Mouse (Mus musculus) E14TG2a.4 (cell line): Measurements from ENCODE around the gene Srm.

Experiments
- H3K27me3 ChIP-seq: 2 replicates; pipeline ENCODE4 v1.6.1; 2014; ENCODE audit warnings: low read length, control low read depth; ENCODE audit not compliant: insufficient read depth
- H3K36me3 ChIP-seq: 2 replicates; pipeline ENCODE4 v1.6.1; 2014; ENCODE audit warnings: low read length, control low read depth; ENCODE audit not compliant: insufficient read depth
- H3K4me1 ChIP-seq: replicated peaks from 2 replicates; pipeline ENCODE4 v1.6.1; 2014; ENCODE audit warnings: low read depth, low read length, control low read depth
- H3K4me3 ChIP-seq: replicated peaks from 2 replicates; pipeline ENCODE4 v1.5.1; 2014; ENCODE audit warnings: mild to moderate bottlenecking, low read length
- H3K9me3 ChIP-seq: 2 replicates; pipeline ENCODE4 v1.6.1; 2014; ENCODE audit warnings: low read length, control low read depth
- CTCF ChIP-seq: conservative IDR thresholded peaks from 2 replicates; pipeline ENCODE4 v1.5.1; 2014; ENCODE audit warnings: low read length
- NANOG ChIP-seq: IDR thresholded peaks from 2 replicates; pipeline ENCODE4 v1.6.1; 2014; ENCODE audit warnings: borderline replicate concordance, low read length, mixed read lengths
- POU5F1 ChIP-seq: IDR thresholded peaks from 2 replicates; pipeline ENCODE4 v1.6.1; 2014; ENCODE audit warnings: low read length, borderline replicate concordance

Srm gene

DNA sequence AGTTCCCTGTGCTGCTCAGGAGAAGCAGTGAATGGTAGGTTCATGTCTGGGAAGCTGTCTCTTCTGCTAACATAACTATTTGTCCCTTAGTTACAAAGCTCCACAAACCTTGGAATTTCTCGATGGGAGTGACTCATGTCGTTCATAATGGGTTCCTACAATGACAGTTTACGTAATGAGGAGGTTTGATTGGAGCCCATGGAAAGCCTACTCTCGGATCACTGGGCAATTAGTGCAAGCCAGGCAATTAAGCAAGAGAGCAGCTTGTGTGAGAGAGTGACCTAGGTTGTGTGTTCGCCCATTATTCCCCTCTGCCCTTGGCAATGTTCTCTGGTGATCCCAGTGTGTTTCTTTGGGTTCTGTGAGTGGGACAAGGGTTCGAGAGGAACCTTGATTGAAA is 4.6 kb downstream of the Srm start:
- H3K36me3 ChIP-seq: peaks cover 88% of the 10 kb centered on the region
- TF ChIP-seq NANOG (no peak), POU5F1 (no peak), CTCF (no peak)

DNA sequence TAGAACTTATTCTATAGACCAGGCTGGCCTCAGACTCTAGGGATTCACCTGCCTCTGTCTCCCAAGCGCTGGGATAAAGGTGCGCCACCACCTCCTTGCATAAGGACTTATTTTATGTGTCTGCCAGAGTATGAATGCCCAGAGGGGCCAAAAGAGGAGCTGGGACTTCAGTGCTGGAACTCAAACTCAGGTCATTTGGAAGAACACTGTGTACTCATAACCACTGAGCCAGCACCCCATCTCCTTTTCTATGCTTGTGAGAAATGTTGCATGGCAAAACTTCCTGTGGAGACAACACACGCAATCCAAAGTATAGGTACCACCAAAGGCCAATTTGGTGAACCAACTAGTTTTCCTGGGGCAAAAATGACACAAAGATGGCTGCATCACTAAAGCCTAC is 5.4 kb downstream of the Srm start:
- H3K4me3 ChIP-seq: no peak overlapping the region
- TF ChIP-seq CTCF: no peak
- TF ChIP-seq POU5F1: no peak
- no peaks in the 10 kb centered on the region for H3K27me3 ChIP-seq
- peaks cover 91% of the 10 kb centered on the region for H3K36me3 ChIP-seq
- peaks cover 69% of the 10 kb centered on the region for H3K4me1 ChIP-seq
- 0 out of 2 replicates have a peak, but pooled peaks cover 2% of the 10 kb centered on the region for H3K9me3 ChIP-seq

More for the DNA sequence above, 4.6 kb downstream of the Srm start:
- Histone ChIP-seq H3K4me3 (no peak overlapping the region), H3K9me3 (0 out of 2 replicates have a peak, but pooled peaks cover 2% of the 10 kb centered on the region), H3K4me1 (peaks cover 61% of the 10 kb centered on the region), H3K27me3 (no peaks in the 10 kb centered on the region)

DNA sequence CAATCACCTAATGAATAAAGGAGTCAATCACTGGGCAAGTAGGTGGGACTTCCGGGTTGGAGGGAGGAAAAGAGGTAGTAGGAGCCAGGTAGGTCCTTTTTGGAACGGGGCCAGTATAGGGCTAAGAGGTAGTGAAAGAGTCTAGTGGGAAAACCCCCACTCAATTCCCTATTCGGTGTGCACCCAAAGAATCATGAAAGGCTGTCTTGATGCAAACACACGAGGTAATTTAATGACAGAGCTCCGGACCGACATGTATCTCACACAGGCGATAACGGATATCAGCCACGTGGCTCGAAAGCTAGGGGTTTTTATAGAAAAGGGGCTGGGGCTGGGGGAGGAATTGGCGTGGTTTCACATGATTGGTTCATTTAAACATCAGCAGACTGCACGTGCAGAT is 7.5 kb downstream of the Srm start:
- H3K4me3 ChIP-seq: no peak overlapping the region
- TF ChIP-seq CTCF (no peak), POU5F1 (no peak), NANOG (no peak)
- peaks cover 74% of the 10 kb centered on the region for H3K4me1 ChIP-seq

DNA sequence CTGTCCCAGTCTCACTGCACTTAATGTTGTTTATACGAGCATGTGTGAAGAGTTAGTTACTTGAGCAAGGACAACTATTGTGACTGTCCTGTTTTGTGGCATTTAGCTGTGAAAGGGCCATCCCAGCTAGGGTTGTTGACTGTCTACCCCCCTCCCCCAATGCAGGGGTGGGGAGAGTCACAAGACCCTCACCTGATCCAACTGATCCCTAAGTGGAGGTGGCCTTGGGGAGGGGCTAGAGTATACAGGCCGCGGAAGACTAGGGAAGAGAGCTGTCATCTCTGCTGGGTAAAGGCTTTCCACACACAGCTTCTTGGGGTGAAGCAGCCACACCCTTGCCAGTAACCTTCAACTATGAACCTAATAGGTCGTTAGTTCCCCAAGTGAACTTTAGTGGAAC is 9.0 kb downstream of the Srm start:
- Histone ChIP-seq H3K27me3 (no peaks in the 10 kb centered on the region), H3K4me1 (peaks cover 73% of the 10 kb centered on the region), H3K4me3 (peak overlapping the region; percentile 41), H3K9me3 (0 out of 2 replicates have a peak, but pooled peaks cover 2% of the 10 kb centered on the region), H3K36me3 (peaks cover 81% of the 10 kb centered on the region)
- no peak for TF ChIP-seq POU5F1

More for the DNA sequence above, 7.5 kb downstream of the Srm start:
- Histone ChIP-seq H3K36me3 (peaks cover 90% of the 10 kb centered on the region), H3K9me3 (0 out of 2 replicates have a peak, but pooled peaks cover 2% of the 10 kb centered on the region), H3K27me3 (no peaks in the 10 kb centered on the region)

DNA sequence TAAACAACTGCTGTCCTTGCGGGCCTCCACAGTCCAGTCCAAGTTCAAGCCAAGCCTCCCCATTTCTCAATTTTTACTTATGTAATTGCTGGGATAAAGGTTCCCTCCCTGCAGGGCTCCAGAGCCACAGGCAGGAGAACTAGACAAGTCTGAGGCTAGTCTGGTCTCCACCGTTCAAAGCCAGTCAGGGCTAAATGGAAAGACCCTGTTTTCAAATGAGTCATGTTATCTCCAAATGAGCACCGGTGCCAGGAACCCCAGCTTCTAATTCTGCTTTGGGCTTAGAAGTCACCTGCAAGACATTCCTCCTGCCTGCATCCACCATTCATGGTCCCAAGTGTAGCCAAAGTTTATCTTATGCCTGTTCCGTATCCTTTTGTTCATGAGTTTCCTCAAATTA is 10.6 kb downstream of the Srm start:
- TF ChIP-seq POU5F1 (no peak), NANOG (no peak)
- Histone ChIP-seq H3K9me3 (0 out of 2 replicates have a peak, but pooled peaks cover 2% of the 10 kb centered on the region), H3K4me3 (no peak overlapping the region), H3K4me1 (peaks cover 72% of the 10 kb centered on the region), H3K27me3 (no peaks in the 10 kb centered on the region), H3K36me3 (peaks cover 77% of the 10 kb centered on the region)

DNA sequence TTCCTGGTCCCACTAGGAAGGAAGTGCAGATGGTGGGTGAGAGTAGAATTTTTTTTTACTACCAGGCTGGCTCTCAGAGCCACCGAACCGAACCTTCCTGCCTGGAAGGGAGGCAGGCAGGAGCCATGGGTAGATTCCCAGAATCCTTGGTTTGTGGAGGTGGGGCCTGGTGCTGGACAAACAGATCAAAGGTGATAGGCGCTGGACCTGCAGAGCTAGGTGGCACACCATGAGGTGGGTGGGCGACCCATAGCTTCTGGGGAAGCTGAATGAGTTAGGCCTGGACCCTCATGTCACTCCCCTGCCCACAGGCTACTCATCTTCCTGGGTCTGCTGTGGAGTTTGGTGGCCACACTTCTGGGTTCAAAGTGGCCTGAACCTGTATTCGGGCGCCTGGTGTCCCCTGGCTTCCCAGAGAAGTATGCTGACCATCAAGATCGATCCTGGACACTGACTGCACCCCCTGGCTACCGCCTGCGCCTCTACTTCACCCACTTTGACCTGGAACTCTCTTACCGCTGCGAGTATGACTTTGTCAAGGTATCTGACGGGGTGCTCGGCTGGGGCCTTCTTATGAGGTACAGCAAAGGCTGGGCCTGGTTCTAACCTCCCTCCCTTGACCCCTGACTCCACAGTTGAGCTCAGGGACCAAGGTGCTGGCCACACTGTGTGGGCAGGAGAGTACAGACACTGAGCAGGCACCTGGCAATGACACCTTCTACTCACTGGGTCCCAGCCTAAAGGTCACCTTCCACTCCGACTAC is 11.2 kb downstream of the Srm start, which contains the start of gene Masp2:
Masp2 (plus strand) TSS at position 198 of the 764 bp plus-strand sequence.
- 0 out of 2 replicates have a peak, but pooled peaks cover 2% of the 10 kb centered on the region for H3K9me3 ChIP-seq
- H3K4me1 ChIP-seq: peaks cover 72% of the 10 kb centered on the region
- no peaks in the 10 kb centered on the region for H3K27me3 ChIP-seq
- H3K36me3 ChIP-seq: peaks cover 71% of the 10 kb centered on the region
- no peak for TF ChIP-seq POU5F1
- TF ChIP-seq NANOG: no peak
- TF ChIP-seq CTCF: no peak
- H3K4me3 ChIP-seq: peak within 1 kb of the TSS; percentile 53

DNA sequence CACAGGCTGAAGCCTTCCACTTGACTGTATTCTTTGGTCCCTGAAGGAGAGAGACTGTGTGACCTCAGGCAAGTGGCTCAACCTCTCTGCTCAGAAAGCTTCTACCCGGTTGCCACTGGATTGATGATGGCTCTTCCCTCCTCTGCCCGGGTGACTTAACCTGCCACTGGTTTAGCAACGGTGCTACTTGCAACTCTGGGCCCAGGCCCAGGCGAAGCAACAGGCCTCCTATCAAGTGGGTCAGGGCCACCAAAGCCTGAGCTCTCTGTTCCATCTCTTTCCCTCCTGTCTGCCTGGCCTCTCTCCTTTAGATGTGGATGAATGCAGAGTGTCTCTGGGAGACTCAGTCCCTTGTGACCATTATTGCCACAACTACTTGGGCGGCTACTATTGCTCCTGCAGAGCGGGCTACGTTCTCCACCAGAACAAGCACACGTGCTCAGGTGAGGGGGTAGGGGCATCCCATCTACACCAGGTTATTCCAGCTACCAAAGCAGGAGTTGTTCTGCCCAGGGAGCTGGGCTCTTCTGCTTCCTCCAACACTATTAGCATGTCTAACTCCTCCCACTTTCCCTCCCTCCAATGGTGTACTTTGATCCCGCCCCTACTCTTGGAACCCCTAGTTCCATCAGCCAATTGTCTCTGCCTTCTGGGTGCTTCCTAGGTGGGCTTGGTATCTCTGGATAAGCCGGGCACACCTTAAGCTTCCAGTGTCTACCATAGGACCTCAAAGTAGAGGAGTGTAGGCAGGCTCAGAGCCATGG is 12.3 kb downstream of the Srm start:
- Histone ChIP-seq H3K4me3 (peak overlapping the region; percentile 53), H3K9me3 (no peaks in the 10 kb centered on the region), H3K27me3 (no peaks in the 10 kb centered on the region), H3K4me1 (peaks cover 71% of the 10 kb centered on the region), H3K36me3 (peaks cover 68% of the 10 kb centered on the region)
- TF ChIP-seq POU5F1: no peak
- TF ChIP-seq NANOG: no peak
- no peak for TF ChIP-seq CTCF

DNA sequence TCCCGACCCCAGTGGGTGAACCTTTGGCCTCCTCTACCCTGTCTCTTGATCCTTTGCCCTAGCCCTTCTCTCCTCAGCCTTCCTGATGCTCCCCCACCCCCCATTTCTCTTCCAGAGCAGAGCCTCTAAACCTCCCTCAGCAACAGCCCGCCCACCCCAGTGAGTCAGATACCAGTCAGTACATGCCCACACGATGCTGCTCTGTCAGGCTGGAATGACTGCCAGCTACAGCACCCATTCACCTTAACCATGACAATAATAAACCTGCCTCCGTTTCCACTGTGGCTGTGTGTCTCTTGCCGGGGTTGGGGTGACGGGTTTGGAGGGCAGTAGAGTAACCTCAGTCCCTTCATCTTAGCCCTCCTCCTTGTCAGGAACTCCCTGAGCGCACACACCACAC is 12.8 kb downstream of the Srm start:
- peak overlapping the region; percentile 53; the same call in 1 of the 2 replicates for H3K4me3 ChIP-seq
- TF ChIP-seq CTCF (no peak), NANOG (no peak), POU5F1 (no peak)
- H3K9me3 ChIP-seq: no peaks in the 10 kb centered on the region
- H3K4me1 ChIP-seq: peaks cover 71% of the 10 kb centered on the region
- H3K27me3 ChIP-seq: no peaks in the 10 kb centered on the region
- peaks cover 69% of the 10 kb centered on the region for H3K36me3 ChIP-seq

DNA sequence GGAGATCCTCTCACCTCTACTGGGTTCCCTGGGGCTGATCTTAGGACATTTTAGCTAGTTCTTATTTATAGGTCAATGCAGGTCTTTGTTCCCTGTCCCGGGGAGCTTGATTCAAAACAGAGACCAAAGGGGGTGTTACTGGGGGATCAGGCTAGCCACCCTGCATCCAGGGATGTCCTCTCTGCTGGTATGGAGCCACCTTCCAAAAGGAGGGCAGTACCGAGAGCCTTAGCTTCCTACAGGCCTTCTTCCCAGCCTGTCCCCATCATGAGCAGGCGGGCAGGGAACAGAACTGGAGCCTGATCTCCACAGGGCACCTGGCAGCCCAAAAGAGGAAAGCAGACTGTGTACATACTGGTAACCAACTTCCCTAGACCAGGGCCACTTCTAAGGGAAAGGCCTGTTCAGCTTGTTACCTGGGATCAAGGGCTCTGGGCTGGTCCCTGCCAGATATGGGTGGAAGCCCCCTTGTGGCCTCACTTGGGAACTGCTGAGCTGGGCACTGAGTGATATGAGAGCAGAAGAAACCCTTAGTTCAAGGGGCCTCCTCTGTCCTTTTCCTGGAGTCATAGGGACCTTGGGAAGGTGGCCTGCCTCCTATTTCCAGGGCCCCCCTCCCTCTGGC is 13.3 kb downstream of the Srm start:
- H3K4me3 ChIP-seq: no peak overlapping the region
- H3K36me3 ChIP-seq: peaks cover 67% of the 10 kb centered on the region
- H3K4me1 ChIP-seq: peaks cover 71% of the 10 kb centered on the region
- H3K27me3 ChIP-seq: no peaks in the 10 kb centered on the region
- TF ChIP-seq POU5F1: no peak
- TF ChIP-seq CTCF: peak; percentile 94
- TF ChIP-seq NANOG: no peak
- H3K9me3 ChIP-seq: no peaks in the 10 kb centered on the region
